Mouse (Mus musculus) urinary bladder, postnatal 36 days (tissue): Measurements from ENCODE around the gene Hes7.

Experiments used
- DNase-seq, 2 experiments: peaks; one replicate each; pipeline ENCODE4 v3.0.0; 2022; ENCODE audit warnings: low spot score in 2 of 2, mixed read lengths in 1 of 2

Hes7 gene

GRCm38 (mm10) chr11:69101604-69102402, 18.4 kb upstream of the Hes7 start:
- DNase-seq: no peak

- DNase-seq: no peak
Observed at GRCm38 (mm10) chr11:69102403-69102725, 17.8 kb upstream of the Hes7 start.

GRCm38 (mm10) chr11:69103121-69103520, 17.1 kb upstream of the Hes7 start:
- DNase-seq: no peak

GRCm38 (mm10) chr11:69103531-69104435, 16.4 kb upstream of the Hes7 start:
- DNase-seq: no peak

- DNase-seq: no peak
Observed at GRCm38 (mm10) chr11:69104487-69104886, 15.7 kb upstream of the Hes7 start.

- no peak for DNase-seq
Observed at GRCm38 (mm10) chr11:69105227-69105626, 15.0 kb upstream of the Hes7 start.

GRCm38 (mm10) chr11:69105796-69106195, 14.4 kb upstream of the Hes7 start:
- no peak for DNase-seq

GRCm38 (mm10) chr11:69106299-69106698, 13.9 kb upstream of the Hes7 start:
- DNase-seq: no peak

GRCm38 (mm10) chr11:69106842-69107241, 13.4 kb upstream of the Hes7 start:
- DNase-seq: no peak

- no peak for DNase-seq
Observed at GRCm38 (mm10) chr11:69107676-69108075, 12.5 kb upstream of the Hes7 start.

GRCm38 (mm10) chr11:69108223-69108622, 12.0 kb upstream of the Hes7 start:
- no peak for DNase-seq

- DNase-seq: no peak
Observed at GRCm38 (mm10) chr11:69109032-69109900, 10.9 kb upstream of the Hes7 start.

- DNase-seq: peak; percentile 91
Observed at GRCm38 (mm10) chr11:69110319-69111046, 9.7 kb upstream of the Hes7 start.

- no peak for DNase-seq
Observed at GRCm38 (mm10) chr11:69111051-69111810, 9.0 kb upstream of the Hes7 start.

GRCm38 (mm10) chr11:69111865-69112264, 8.3 kb upstream of the Hes7 start:
- DNase-seq: no peak

GRCm38 (mm10) chr11:69114018-69114417, 6.2 kb upstream of the Hes7 start:
- no peak for DNase-seq

GRCm38 (mm10) chr11:69114621-69115020, 5.6 kb upstream of the Hes7 start:
- no peak for DNase-seq

- DNase-seq: no peak
Observed at GRCm38 (mm10) chr11:69116843-69117242, 3.4 kb upstream of the Hes7 start.

- DNase-seq: peak; percentile 53 to 65
Observed at GRCm38 (mm10) chr11:69117737-69118695, 2.2 kb upstream of the Hes7 start.
